Mouse (Mus musculus) hindbrain, postnatal 0 days (tissue): ENCODE data around the gene Ptbp1. TPM values are rescaled to one million over a fixed set of nuclear protein-coding genes. Genes with fewer than 3 reads are reported as not detected.

ENCODE experiments used
- ATAC-seq: fragments of 200-750 bp; cut with Nextera tagmentation; 2 replicates; pipeline ENCODE4 v1.8.0; 2017; ENCODE audit warnings: mild to moderate bottlenecking, moderate TSS enrichment, moderate library complexity
- DNase-seq: peaks from one replicate; pipeline ENCODE4 v3.0.0-alpha.2; 2015; ENCODE audit warnings: low spot score
- H3K27ac ChIP-seq: fragments of 300-500 bp; sonication (generic); 2 replicates; pipeline ENCODE4 v1.5.1; 2014; ENCODE audit warnings: mild to moderate bottlenecking
- H3K27me3 ChIP-seq: fragments of 300-500 bp; sonication (generic); 2 replicates; pipeline ENCODE4 v1.6.1; 2014; ENCODE audit warnings: low read length, mixed read lengths; ENCODE audit not compliant: insufficient read depth
- H3K36me3 ChIP-seq: fragments of 300-500 bp; sonication (generic); 2 replicates; pipeline ENCODE4 v1.6.1; 2014; ENCODE audit warnings: low read length, mixed read lengths; ENCODE audit not compliant: insufficient read depth
- H3K4me1 ChIP-seq: fragments of 300-500 bp; sonication (generic); 2 replicates; pipeline ENCODE4 v1.6.1; 2014; ENCODE audit warnings: antibody characterized with exemption, low read length, mixed read lengths; ENCODE audit not compliant: insufficient read depth
- H3K4me2 ChIP-seq: fragments of 300-500 bp; sonication (generic); 2 replicates; pipeline ENCODE4 v1.6.1; 2014; ENCODE audit warnings: low read depth, mild to moderate bottlenecking, low read length, moderate library complexity, mixed read lengths
- H3K4me3 ChIP-seq: fragments of 300-500 bp; sonication (generic); 2 replicates; pipeline ENCODE4 v1.5.1; 2014; ENCODE audit warnings: low read length
- H3K9ac ChIP-seq: fragments of 300-500 bp; sonication (generic); replicated peaks from 2 replicates; pipeline ENCODE4 v1.6.1; 2014; ENCODE audit warnings: mild to moderate bottlenecking, low read length, moderate library complexity, mixed read lengths
- H3K9me3 ChIP-seq: fragments of 300-500 bp; sonication (generic); 2 replicates; pipeline ENCODE4 v1.6.1; 2016; ENCODE audit warnings: low read length, mixed read lengths
- CTCF ChIP-seq: IDR thresholded peaks from 2 replicates; pipeline ENCODE4 v1.5.1; 2016; ENCODE audit warnings: antibody characterized with exemption, control low read depth, low read depth
- WGBS: fragments of 180-500 bp; shearing (Covaris S2); extraction: QIAGEN DNeasy Blood & Tissue Kit; methylation state at CpG from one replicate; pipeline ENCODE4 v1.1.7; 2014; 5-methylcytosine and 5-hydroxymethylcytosine counted together
- polyA plus RNA-seq: library from polyadenylated mRNA; unstranded; fragments of >200 nt; fragmentation: Nextera tagmentation; extraction: Ambion mirVana; gene quantifications from 2 replicates; pipeline ENCODE4 v1.2.1, GENCODE M21; 2015
- total RNA-seq: library from RNA; depleted of rRNA; stranded (reverse); fragments of >200 nt; gene quantifications from 2 replicates; pipeline ENCODE4 v1.2.3, GENCODE M21; 2014

The Ptbp1 gene
- total and polyA plus RNA-seq, 2 experiments from 2014 or later: 65.5 to 173 TPM

DNA sequence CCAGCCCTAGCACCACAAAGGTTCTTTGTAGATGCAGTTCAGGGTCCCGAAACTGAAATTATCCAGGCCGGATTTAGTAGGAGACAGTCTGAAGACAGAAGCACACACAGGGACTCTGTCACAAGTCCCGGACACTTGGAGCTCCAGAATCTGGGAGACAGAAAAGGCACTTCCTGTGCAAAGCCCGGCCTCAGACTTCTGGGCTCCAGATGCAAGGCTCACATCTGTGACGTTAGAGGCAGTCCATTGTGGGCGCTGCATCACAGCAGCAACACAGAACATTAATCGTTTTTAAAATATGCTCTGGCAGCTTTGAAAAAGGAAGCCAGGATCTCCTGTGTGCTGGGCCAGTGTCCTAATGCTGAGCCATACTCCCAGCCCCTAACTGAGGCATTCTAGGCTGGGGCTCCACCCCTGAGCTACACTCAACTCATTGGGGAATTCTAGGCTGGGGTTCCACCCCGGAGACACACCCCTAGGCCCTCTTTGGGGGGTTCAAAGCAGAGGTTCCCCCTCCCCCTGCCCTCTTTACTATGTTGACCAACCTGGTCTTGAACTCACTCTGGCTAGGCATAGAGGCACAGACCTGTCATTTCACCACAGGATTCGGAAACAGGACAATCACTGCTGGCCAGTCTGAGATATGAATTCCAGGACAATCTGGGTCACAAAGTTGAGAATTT lies 2.0 kb upstream of the Ptbp1 start:
- no peaks in the 10 kb centered on the region for H3K36me3 ChIP-seq
- 53% methylated on average over 9 of the region's 9 CpGs for WGBS
- ATAC-seq (no peak), DNase-seq (no peak)
- H3K27me3 ChIP-seq: no peaks in the 10 kb centered on the region
- H3K9ac ChIP-seq: peak overlapping the region; percentile 65
- H3K9me3 ChIP-seq: no peaks in the 10 kb centered on the region
- H3K4me2 ChIP-seq: peak overlapping the region; percentile 71; the same call in 1 of the 2 replicates
- H3K4me1 ChIP-seq: peaks cover 37% of the 10 kb centered on the region
- no peak overlapping the region for H3K4me3 ChIP-seq
- peak overlapping the region; percentile 100 for H3K27ac ChIP-seq
- no peak for TF ChIP-seq CTCF

DNA sequence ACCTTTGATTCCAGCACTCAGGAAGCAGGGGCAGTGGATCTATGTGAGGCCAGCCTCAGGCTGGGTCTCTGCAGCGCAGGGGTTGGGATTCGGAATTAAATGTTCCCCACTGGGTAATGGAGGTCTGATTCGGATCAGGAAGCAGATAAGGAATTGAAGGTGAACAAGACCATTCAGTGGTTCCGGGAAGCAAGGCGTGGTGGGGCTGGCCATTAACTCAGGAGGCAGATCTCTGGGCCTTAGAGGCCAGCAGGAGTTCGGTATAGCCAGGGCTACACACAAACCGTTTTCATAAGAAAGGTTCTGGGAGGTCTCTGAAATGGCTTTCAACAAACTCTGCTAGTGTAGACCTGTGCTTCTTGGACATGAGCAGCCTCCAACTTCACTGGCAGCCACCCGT lies 1.4 kb upstream of the Ptbp1 start:
- Histone ChIP-seq H3K9ac (peak overlapping the region; percentile 65), H3K9me3 (no peaks in the 10 kb centered on the region), H3K4me3 (peak overlapping the region; percentile 96), H3K4me2 (peak overlapping the region; percentile 71), H3K4me1 (peaks cover 42% of the 10 kb centered on the region), H3K27me3 (no peaks in the 10 kb centered on the region), H3K27ac (peak overlapping the region; percentile 100), H3K36me3 (no peaks in the 10 kb centered on the region)
- DNase-seq (no peak), ATAC-seq (no peak)
- TF ChIP-seq CTCF: no peak
- 16% methylated on average over 8 of the region's 8 CpGs for WGBS

DNA sequence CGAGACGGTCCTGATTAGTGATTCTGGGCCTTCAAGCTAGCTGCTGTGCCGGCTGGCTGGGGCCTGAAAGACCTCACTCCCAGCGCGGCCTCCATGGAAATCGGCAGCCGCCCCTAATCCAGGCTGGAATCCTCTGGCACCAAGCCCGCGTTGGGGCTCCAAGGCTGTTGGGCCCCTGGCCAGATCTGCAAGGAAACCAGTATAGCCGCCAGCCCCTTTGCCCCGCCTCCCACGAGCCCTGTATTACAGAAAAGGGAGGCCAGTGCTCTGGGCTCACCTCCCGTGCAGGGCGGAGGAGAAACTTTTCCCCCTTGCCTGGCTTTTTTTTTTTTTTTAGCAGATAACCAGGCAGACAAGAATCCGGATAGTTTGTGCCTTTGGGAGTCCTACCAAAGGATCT lies 835 bp upstream of the Ptbp1 start:
- DNase-seq (peak; percentile 97), ATAC-seq (peak; percentile 36)
- WGBS: 0% methylated on average over 15 of the region's 15 CpGs
- H3K9ac ChIP-seq: peak overlapping the region; percentile 65
- H3K36me3 ChIP-seq: no peaks in the 10 kb centered on the region
- H3K4me2 ChIP-seq: peak overlapping the region; percentile 71
- peaks cover 47% of the 10 kb centered on the region for H3K4me1 ChIP-seq
- H3K27ac ChIP-seq: peak overlapping the region; percentile 100
- H3K27me3 ChIP-seq: no peaks in the 10 kb centered on the region
- no peak for TF ChIP-seq CTCF
- peak overlapping the region; percentile 96 for H3K4me3 ChIP-seq
- H3K9me3 ChIP-seq: no peaks in the 10 kb centered on the region

DNA sequence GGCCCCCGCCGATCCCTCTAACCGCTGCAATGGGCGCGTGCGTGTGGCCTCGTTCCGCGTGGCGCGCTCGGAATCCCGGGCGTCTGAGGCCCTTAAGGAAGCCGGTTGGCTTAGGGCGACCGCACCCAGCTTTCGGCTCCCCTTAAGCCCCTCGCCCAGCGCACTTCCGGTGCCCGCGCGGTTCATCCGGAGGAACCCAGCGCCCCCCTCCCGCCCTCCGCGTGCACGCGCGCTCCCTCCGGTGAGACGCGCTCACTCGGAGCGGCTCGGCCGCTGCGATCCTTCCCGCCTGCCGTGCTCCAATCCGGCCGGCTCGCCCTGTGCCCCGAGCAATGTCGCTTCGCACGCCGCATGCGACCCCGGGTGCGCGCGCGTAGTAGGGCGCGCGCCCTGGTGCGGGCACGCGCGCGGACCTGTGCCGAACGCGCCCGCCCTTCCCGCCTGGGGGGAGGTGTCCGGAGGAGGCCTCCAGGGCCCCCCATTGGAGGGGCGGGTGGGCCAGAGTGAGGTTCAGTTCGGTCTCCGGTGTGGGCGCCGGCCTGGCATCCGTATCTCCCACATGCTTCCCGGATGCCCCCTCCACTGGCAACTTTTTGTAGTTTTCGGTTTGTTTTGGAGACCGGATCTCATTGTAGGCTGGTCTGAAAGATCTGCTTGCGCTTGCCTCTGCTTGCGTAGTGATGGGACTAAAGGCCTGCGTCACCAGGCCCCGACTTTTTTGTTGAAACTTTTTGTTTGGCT lies 744 bp downstream of the Ptbp1 start:
- WGBS: under 1% methylated on average over 72 of the region's 83 CpGs
- peak; percentile 19 for ATAC-seq
- peak overlapping the region; percentile 96 for H3K4me3 ChIP-seq
- peak overlapping the region; percentile 99 for H3K9ac ChIP-seq
- H3K9me3 ChIP-seq: no peaks in the 10 kb centered on the region
- no peak for TF ChIP-seq CTCF
- peak overlapping the region; percentile 100 for H3K27ac ChIP-seq
- H3K4me1 ChIP-seq: peaks cover 52% of the 10 kb centered on the region
- H3K4me2 ChIP-seq: peak overlapping the region; percentile 98
- DNase-seq: peak; percentile 84
- peaks cover 9% of the 10 kb centered on the region for H3K36me3 ChIP-seq
- no peaks in the 10 kb centered on the region for H3K27me3 ChIP-seq

DNA sequence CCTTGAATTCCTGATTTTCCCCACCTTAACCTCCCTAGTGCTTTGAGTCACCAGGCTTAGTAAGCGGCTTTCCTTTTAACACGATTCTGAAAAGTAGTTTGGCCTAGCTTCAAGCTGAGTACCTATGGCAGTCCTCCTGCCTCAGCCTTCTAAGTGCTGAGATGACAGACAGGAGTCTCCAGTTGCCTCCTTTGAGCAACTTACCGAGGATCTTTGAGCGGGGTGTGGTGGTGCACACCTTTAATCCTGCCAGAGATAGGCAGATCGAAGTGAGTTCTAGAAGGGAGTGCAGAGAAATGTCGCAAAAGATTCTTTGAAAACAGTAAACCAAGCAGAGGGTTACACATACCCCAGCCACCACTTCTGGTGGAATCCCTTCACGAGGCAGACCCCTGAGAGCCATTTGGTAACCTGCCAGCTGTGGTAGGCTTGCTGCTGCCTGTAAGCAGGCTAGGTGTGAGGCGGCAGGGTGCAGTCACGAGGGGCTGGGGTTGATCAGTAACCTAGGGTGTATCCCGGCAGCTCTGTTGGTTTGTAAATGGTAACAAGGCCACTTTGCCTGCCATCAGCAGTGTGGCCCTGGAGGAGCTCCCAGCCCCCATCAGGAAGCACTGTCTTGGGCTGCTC lies 1.4 kb downstream of the Ptbp1 start:
- ATAC-seq (no peak), DNase-seq (peak; percentile 44)
- Histone ChIP-seq H3K9ac (peak overlapping the region; percentile 99), H3K9me3 (no peaks in the 10 kb centered on the region), H3K36me3 (peaks cover 16% of the 10 kb centered on the region), H3K4me2 (peak overlapping the region; percentile 98), H3K4me3 (peak overlapping the region; percentile 96), H3K27ac (peak overlapping the region; percentile 100), H3K27me3 (no peaks in the 10 kb centered on the region), H3K4me1 (peaks cover 52% of the 10 kb centered on the region)
- 3% methylated on average over 10 of the region's 10 CpGs for WGBS
- no peak for TF ChIP-seq CTCF

DNA sequence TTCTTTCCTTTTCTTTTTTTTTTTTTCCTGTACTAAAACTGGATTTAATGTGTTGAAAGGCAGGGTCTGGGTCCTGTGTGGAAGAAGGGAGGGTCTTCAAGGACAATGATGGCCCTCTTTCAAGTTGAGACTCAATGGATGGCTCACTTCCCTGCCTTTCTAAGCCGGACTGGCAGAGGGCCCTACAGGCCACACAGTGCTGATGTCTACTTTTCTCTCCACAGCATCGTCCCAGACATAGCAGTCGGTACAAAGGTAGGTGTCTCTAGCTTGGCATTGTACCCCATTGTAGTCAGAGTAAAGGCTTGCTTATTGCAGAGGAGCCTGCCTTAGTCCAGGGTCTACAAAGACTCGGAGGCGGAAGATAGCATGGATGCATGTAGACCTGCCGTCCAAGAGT lies 2.1 kb downstream of the Ptbp1 start:
- TF ChIP-seq CTCF: no peak
- Histone ChIP-seq H3K36me3 (peaks cover 22% of the 10 kb centered on the region), H3K4me2 (peak overlapping the region; percentile 98), H3K27ac (peak overlapping the region; percentile 100; the same call in 1 of the 2 replicates), H3K9me3 (no peaks in the 10 kb centered on the region), H3K4me1 (peaks cover 52% of the 10 kb centered on the region), H3K9ac (peak overlapping the region; percentile 99), H3K27me3 (no peaks in the 10 kb centered on the region), H3K4me3 (peak overlapping the region; percentile 96)
- ATAC-seq: no peak
- 28% methylated on average over 6 of the region's 6 CpGs for WGBS
- no peak for DNase-seq
